Mouse (Mus musculus) embryonic facial prominence, embryonic 14.5 days (tissue): ENCODE measurements around the gene Pnma1. TPM values are rescaled to one million over a fixed set of nuclear protein-coding genes. Genes with fewer than 3 reads are reported as not detected.
A peak's percentile ranks its signal among the peaks of the same experiment; 100 is the strongest.

ENCODE experiments used
- ATAC-seq: fragments of 200-750 bp; cut with Nextera tagmentation; 2 replicates; pipeline ENCODE4 v1.8.0; 2017; ENCODE audit warnings: low read depth, moderate number of reproducible peaks, moderate TSS enrichment
- DNase-seq: peaks from one replicate; pipeline ENCODE4 v3.0.0-alpha.2; 2015; ENCODE audit warnings: low spot score
- H3K27ac ChIP-seq: fragments of 300-500 bp; sonication (generic); replicated peaks from 2 replicates; pipeline ENCODE4 v1.5.1; 2014; ENCODE audit warnings: low read depth, mild to moderate bottlenecking, low read length, moderate library complexity
- H3K27me3 ChIP-seq: fragments of 300-500 bp; sonication (generic); replicated peaks from 2 replicates; pipeline ENCODE4 v1.6.1; 2014; ENCODE audit warnings: low read length; ENCODE audit not compliant: control insufficient read depth, insufficient read depth
- H3K36me3 ChIP-seq: fragments of 300-500 bp; sonication (generic); 2 replicates; pipeline ENCODE4 v1.6.1; 2014; ENCODE audit warnings: low read length, mixed read lengths; ENCODE audit not compliant: control insufficient read depth, insufficient read depth
- H3K4me1 ChIP-seq: fragments of 300-500 bp; sonication (generic); 2 replicates; pipeline ENCODE4 v1.6.1; 2014; ENCODE audit warnings: antibody characterized with exemption, low read length; ENCODE audit not compliant: control insufficient read depth, insufficient read depth
- H3K4me2 ChIP-seq: fragments of 300-500 bp; sonication (generic); 2 replicates; pipeline ENCODE4 v1.6.1; 2014; ENCODE audit warnings: low read depth, mild to moderate bottlenecking, low read length, moderate library complexity, mixed read lengths
- H3K4me3 ChIP-seq: fragments of 300-500 bp; sonication (generic); 2 replicates; pipeline ENCODE4 v1.5.1; 2014; ENCODE audit warnings: low read depth, mild to moderate bottlenecking, low read length
- H3K9ac ChIP-seq: fragments of 300-500 bp; sonication (generic); 2 replicates; pipeline ENCODE4 v1.6.1; 2014; ENCODE audit warnings: low read depth, mild to moderate bottlenecking, low read length, moderate library complexity, mixed read lengths
- H3K9me3 ChIP-seq: fragments of 300-500 bp; sonication (generic); 2 replicates; pipeline ENCODE4 v1.6.1; 2016; ENCODE audit warnings: low read length; ENCODE audit not compliant: control insufficient read depth
- whole genome bisulfite sequencing: fragments of 180-500 bp; shearing (Covaris S2); extraction: QIAGEN DNeasy Blood & Tissue Kit; methylation state at CpG from one replicate; pipeline ENCODE4 v1.1.7; 2014; 5-methylcytosine and 5-hydroxymethylcytosine counted together
- polyA plus RNA-seq: library from polyadenylated mRNA; unstranded; fragments of >200 nt; fragmentation: Nextera tagmentation; extraction: Ambion mirVana; gene quantifications from 2 replicates; pipeline ENCODE4 v1.2.1, GENCODE M21; 2014

Pnma1 gene
- polyA plus RNA-seq, 1 experiment from 2014 or later = 1.4 TPM

GRCm38 (mm10) chr12:84163586-84164110 is 15.4 kb upstream of the Pnma1 start:
- no peak for ATAC-seq
- no peak overlapping the region for H3K4me3 ChIP-seq
- peaks cover 42% of the 10 kb centered on the region for H3K36me3 ChIP-seq
- H3K27me3 ChIP-seq = no peaks in the 10 kb centered on the region
- 79% methylated on average over 11 of the region's 11 CpGs for WGBS
- no peak overlapping the region for H3K4me2 ChIP-seq
- peaks cover 12% of the 10 kb centered on the region for H3K4me1 ChIP-seq
- H3K27ac ChIP-seq = no peak overlapping the region
- no peaks in the 10 kb centered on the region for H3K9me3 ChIP-seq
- no peak for DNase-seq
- no peak overlapping the region for H3K9ac ChIP-seq

- 83% methylated on average over 9 of the region's 9 CpGs for WGBS
- H3K9ac ChIP-seq = no peak overlapping the region
- ATAC-seq = no peak
- no peaks in the 10 kb centered on the region for H3K27me3 ChIP-seq
- H3K4me2 ChIP-seq = no peak overlapping the region
- H3K36me3 ChIP-seq = peaks cover 48% of the 10 kb centered on the region
- no peak overlapping the region for H3K27ac ChIP-seq
- H3K4me1 ChIP-seq = peaks cover 12% of the 10 kb centered on the region
- no peaks in the 10 kb centered on the region for H3K9me3 ChIP-seq
- no peak for DNase-seq
- H3K4me3 ChIP-seq = no peak overlapping the region
Observed at GRCm38 (mm10) chr12:84163133-84163532, 14.8 kb upstream of the Pnma1 start.

DNA sequence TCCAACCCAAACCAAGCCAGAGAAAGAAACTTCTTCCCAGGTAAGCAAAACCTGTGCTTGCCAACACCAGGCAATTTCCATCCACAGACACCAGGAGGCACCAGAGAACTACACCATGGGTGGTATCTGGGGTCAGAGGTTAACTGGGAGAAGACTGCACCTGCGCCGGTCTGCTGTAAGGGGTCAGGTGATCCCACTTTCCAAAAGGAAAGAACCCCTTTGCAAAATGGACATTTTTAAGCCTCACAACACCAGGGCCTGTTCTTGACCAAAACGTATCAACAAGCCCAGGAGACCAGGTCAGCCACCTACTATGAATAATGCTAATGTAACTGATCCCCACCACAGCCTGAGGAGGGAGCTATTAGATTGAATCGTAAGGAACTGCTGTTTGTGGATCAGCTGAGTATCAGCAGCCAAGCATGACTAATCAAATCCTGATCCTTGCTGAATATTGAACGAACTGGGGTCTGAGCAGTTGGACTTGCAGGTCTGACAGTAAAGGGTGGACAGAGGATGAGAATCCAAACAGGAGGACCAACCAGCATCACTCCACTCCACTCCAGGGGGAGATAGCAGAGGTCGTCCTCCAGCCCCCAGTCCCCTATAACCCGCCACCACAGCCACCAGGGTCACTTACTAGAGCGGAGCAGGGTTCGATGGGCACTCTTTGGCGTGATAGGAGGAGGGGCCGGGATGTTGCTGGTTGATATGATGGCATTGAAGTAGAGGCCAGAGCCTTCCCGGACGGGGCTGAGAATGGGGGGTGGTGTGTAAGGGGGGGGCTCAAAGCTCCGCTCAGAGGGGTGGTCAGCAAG is 13.5 kb upstream of the Pnma1 start:
- Histone ChIP-seq H3K9ac (no peak overlapping the region), H3K4me1 (peaks cover 12% of the 10 kb centered on the region), H3K36me3 (peaks cover 61% of the 10 kb centered on the region), H3K27ac (no peak overlapping the region), H3K9me3 (no peaks in the 10 kb centered on the region), H3K27me3 (no peaks in the 10 kb centered on the region), H3K4me2 (no peak overlapping the region), H3K4me3 (no peak overlapping the region)
- DNase-seq = peak; percentile 58
- no peak for ATAC-seq
- WGBS = 75% methylated on average over 14 of the region's 14 CpGs

DNA sequence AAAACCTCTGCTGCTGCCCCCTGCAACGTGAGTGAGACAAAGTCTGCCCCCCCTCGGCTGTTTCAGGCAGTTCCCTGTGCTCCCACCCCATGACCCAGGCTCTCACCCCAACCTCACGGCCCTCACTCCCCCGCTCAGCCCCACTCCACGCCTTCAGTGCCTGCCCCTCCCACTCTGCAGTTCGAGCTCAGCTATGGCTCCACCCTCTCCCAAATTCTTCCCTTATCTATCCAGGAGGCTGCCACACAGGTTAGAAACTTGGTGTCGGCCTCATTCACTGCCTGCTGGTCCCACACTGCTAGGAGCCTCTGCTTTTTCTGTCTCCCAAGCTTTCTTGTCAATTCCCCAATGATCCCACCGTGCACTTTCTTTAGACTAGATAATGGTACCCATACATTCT is 12.8 kb upstream of the Pnma1 start:
- ATAC-seq (no peak), DNase-seq (no peak)
- no peak overlapping the region for H3K4me2 ChIP-seq
- whole genome bisulfite sequencing = 71% methylated on average over 8 of the region's 8 CpGs
- no peak overlapping the region for H3K27ac ChIP-seq
- H3K9ac ChIP-seq = no peak overlapping the region
- H3K4me3 ChIP-seq = no peak overlapping the region
- H3K27me3 ChIP-seq = no peaks in the 10 kb centered on the region
- no peaks in the 10 kb centered on the region for H3K9me3 ChIP-seq
- peaks cover 68% of the 10 kb centered on the region for H3K36me3 ChIP-seq
- H3K4me1 ChIP-seq = peaks cover 9% of the 10 kb centered on the region

DNA sequence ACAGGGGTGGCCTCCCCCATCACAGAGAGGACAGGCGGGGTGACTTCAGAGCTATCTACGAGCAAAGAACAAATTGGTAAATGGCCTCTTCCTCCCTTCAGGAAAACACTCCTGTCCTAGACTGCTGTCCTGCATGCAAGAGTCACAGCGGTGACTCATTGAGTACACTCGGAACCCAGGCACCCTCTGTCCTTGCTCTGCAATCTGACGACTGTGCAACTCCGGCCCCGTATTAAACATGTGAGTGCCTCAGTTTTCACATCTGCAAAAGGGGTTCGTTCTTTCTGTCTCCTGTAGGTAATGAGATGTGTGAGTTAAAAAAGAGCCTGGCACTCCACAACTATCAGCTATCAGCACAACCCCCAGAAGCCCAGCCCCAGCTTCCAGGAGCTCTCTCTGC is 12.2 kb upstream of the Pnma1 start:
- Histone ChIP-seq H3K9me3 (no peaks in the 10 kb centered on the region), H3K36me3 (peaks cover 71% of the 10 kb centered on the region), H3K27ac (no peak overlapping the region), H3K9ac (no peak overlapping the region), H3K4me2 (no peak overlapping the region), H3K27me3 (no peaks in the 10 kb centered on the region), H3K4me3 (no peak overlapping the region), H3K4me1 (peaks cover 3% of the 10 kb centered on the region; the same call in 1 of the 2 replicates)
- 97% methylated on average over 8 of the region's 8 CpGs for WGBS
- no peak for DNase-seq
- no peak for ATAC-seq

GRCm38 (mm10) chr12:84158156-84158555 is 9.9 kb upstream of the Pnma1 start:
- Histone ChIP-seq H3K36me3 (peaks cover 87% of the 10 kb centered on the region), H3K4me2 (no peak overlapping the region), H3K4me3 (no peak overlapping the region), H3K4me1 (no peaks in the 10 kb centered on the region), H3K27me3 (no peaks in the 10 kb centered on the region), H3K27ac (no peak overlapping the region), H3K9me3 (no peaks in the 10 kb centered on the region), H3K9ac (no peak overlapping the region)
- no peak for DNase-seq
- WGBS = 88% methylated on average over 14 of the region's 14 CpGs
- ATAC-seq = no peak

DNA sequence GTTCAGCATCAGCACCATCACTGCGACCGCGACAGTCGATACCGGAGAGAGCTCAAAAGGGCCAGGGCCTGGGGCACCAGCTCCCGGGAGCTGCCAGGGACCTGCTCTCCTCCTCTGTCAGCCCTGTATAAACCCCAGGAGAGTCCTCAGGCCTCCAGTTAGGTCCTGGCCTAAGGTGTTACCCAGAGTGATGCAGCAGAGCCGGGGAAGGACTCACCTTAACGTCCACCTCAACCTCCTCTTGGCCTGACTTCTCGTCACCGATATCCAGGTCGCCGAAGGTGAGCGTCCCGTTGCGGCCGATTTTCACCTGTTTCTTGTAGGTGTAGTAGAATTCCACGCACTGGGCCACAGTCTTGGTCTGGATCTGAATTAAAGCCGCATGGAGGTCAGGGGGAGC is 7.9 kb upstream of the Pnma1 start:
- Histone ChIP-seq H3K27me3 (no peaks in the 10 kb centered on the region), H3K9me3 (no peaks in the 10 kb centered on the region), H3K27ac (no peak overlapping the region), H3K4me2 (no peak overlapping the region), H3K4me1 (no peaks in the 10 kb centered on the region), H3K9ac (no peak overlapping the region), H3K4me3 (no peak overlapping the region), H3K36me3 (peaks cover 84% of the 10 kb centered on the region)
- DNase-seq (no peak), ATAC-seq (no peak)
- WGBS = 94% methylated on average over 18 of the region's 18 CpGs

DNA sequence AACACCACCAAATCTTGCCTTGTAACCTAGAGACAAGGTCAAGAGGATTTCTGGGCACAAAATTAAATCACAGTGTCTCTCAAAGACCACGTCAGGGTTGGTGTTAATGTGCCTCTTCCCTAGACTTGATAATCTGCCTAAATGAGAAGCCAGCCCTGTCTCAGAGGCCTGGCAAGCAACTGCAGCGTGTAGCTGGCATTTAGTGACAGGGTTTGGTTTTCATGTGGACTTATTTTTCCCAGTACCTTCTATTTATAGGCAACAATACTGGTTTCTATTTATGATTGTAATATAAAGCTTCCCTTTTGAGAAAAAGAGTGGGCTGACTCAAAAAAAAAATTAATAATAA is 7.2 kb upstream of the Pnma1 start:
- Histone ChIP-seq H3K27me3 (no peaks in the 10 kb centered on the region), H3K9me3 (no peaks in the 10 kb centered on the region), H3K4me2 (no peak overlapping the region), H3K4me1 (no peaks in the 10 kb centered on the region), H3K27ac (no peak overlapping the region), H3K36me3 (peaks cover 80% of the 10 kb centered on the region), H3K9ac (no peak overlapping the region), H3K4me3 (no peak overlapping the region)
- DNase-seq (no peak), ATAC-seq (no peak)
- WGBS = 77% methylated on average over 2 of the region's 2 CpGs
